Mouse (Mus musculus) forebrain, embryonic 10.5 days (tissue): ENCODE measurements around the gene Man1a. TPM values are rescaled to one million over a fixed set of nuclear protein-coding genes. Genes with fewer than 3 reads are reported as not detected.
A peak's percentile ranks its signal among the peaks of the same experiment; 100 is the strongest.

Source experiments
- DNase-seq: peaks from one replicate; pipeline ENCODE4 v3.0.0-alpha.2; 2017; ENCODE audit warnings: low spot score; ENCODE audit errors: extremely low spot score
- H3K27ac ChIP-seq: fragments of 300-500 bp; sonication (generic); 2 replicates; pipeline ENCODE4 v1.5.1; 2016; ENCODE audit warnings: mild to moderate bottlenecking
- H3K27me3 ChIP-seq: fragments of 300-500 bp; sonication (generic); 2 replicates; pipeline ENCODE4 v1.6.1; 2016; ENCODE audit warnings: mild to moderate bottlenecking; ENCODE audit not compliant: poor library complexity, severe bottlenecking
- H3K36me3 ChIP-seq: fragments of 300-500 bp; sonication (generic); replicated peaks from 2 replicates; pipeline ENCODE4 v1.6.1; 2016; ENCODE audit warnings: mild to moderate bottlenecking, moderate library complexity
- H3K4me1 ChIP-seq: fragments of 300-500 bp; sonication (generic); 2 replicates; pipeline ENCODE4 v1.6.1; 2016
- H3K4me3 ChIP-seq: fragments of 300-500 bp; sonication (generic); 2 replicates; pipeline ENCODE4 v1.5.1; 2016; ENCODE audit warnings: mild to moderate bottlenecking, moderate library complexity
- H3K9me3 ChIP-seq: fragments of 300-500 bp; sonication (generic); 2 replicates; pipeline ENCODE4 v1.6.1; 2016; ENCODE audit warnings: mild to moderate bottlenecking, moderate library complexity
- WGBS: fragments of 180-500 bp; shearing (Covaris S2); methylation state at CpG from one replicate; pipeline ENCODE4 v1.1.7; 2016; 5-methylcytosine and 5-hydroxymethylcytosine counted together
- polyA plus RNA-seq: library from polyadenylated mRNA; unstranded; fragments of >200 nt; fragmentation: Nextera tagmentation; extraction: Ambion mirVana; gene quantifications from 2 replicates; pipeline ENCODE4 v1.2.1, GENCODE M21; 2016

Man1a gene
- polyA plus RNA-seq, result 0.74 and 1.1 TPM in 2 replicates

DNA sequence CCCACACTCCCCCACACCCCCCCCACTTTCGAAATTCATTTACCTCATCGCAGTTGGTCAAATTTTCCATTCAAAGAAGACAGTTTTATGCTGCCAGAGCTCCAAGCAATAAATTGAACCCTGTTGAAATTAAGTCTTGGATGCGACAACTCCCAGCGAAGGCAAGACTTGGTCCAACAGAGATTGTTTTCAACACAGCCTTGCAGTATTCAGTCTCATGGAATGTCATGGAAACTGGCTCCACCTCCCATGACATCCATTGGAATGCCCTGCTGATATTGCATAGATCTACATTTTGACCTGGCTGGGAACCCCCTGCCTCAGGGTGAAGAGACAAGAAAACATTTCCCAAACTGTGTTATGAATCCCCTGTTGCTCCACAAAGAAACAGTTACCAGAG lies at the start of gene Man1a:
Man1a (minus strand) TSS at position 190 of the 400 bp plus-strand sequence.
- Histone ChIP-seq H3K4me3 (peak within 1 kb of the TSS; percentile 70), H3K27ac (peak within 1 kb of the TSS; percentile 65), H3K36me3 (no peaks in the 10 kb centered on the region), H3K4me1 (peaks cover 27% of the 10 kb centered on the region), H3K27me3 (peaks cover 40% of the 10 kb centered on the region), H3K9me3 (no peaks in the 10 kb centered on the region)
- no peak for DNase-seq
- 15% methylated on average over 4 of the region's 4 CpGs for WGBS

GRCm38 (mm10) chr10:54121816-54122215 lies 45.4 kb upstream of the Man1a start:
- WGBS, result 90% methylated on average over 4 of the region's 4 CpGs
- no peaks in the 10 kb centered on the region for H3K27me3 ChIP-seq
- DNase-seq, result no peak
- no peaks in the 10 kb centered on the region for H3K4me1 ChIP-seq
- no peak overlapping the region for H3K27ac ChIP-seq
- H3K9me3 ChIP-seq, result no peaks in the 10 kb centered on the region
- no peaks in the 10 kb centered on the region for H3K36me3 ChIP-seq
- no peak overlapping the region for H3K4me3 ChIP-seq

DNA sequence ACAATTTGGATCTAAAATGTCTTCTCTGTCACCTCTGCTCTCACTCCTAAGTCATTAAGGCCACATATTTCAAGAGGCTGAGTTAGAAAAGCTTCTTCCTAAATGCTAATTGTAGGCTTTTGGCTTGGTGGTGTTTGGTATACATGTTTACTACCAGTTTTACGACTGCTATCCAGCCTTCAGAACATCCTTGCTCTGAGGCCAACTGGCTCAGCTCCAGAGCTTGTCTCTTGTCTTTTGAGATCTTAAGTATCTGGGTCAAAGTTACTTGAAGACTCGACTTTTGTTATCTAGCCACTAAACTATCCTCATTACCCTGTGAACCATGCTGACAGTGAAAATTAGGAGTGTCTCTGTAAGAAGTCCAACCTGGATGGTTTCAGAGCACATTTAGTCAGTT lies 44.0 kb upstream of the Man1a start:
- Histone ChIP-seq H3K9me3 (no peaks in the 10 kb centered on the region), H3K27me3 (no peaks in the 10 kb centered on the region), H3K36me3 (no peaks in the 10 kb centered on the region), H3K4me1 (no peaks in the 10 kb centered on the region), H3K4me3 (no peak overlapping the region), H3K27ac (no peak overlapping the region)
- WGBS, result 88% methylated on average over 2 of the region's 2 CpGs
- no peak for DNase-seq

- H3K27ac ChIP-seq, result no peak overlapping the region
- no peaks in the 10 kb centered on the region for H3K9me3 ChIP-seq
- no peaks in the 10 kb centered on the region for H3K27me3 ChIP-seq
- no peaks in the 10 kb centered on the region for H3K36me3 ChIP-seq
- DNase-seq, result no peak
- H3K4me1 ChIP-seq, result no peaks in the 10 kb centered on the region
- WGBS, result 83% methylated on average over 2 of the region's 2 CpGs
- H3K4me3 ChIP-seq, result no peak overlapping the region
Measured at GRCm38 (mm10) chr10:54119303-54119702, 42.9 kb upstream of the Man1a start.

GRCm38 (mm10) chr10:54118223-54118912 lies 42.0 kb upstream of the Man1a start:
- 80% methylated on average over 4 of the region's 4 CpGs for WGBS
- DNase-seq, result no peak

GRCm38 (mm10) chr10:54117763-54118162 lies 41.4 kb upstream of the Man1a start:
- no peak for DNase-seq
- no peaks in the 10 kb centered on the region for H3K27me3 ChIP-seq
- 80% methylated on average over 4 of the region's 4 CpGs for WGBS
- no peaks in the 10 kb centered on the region for H3K9me3 ChIP-seq
- no peaks in the 10 kb centered on the region for H3K36me3 ChIP-seq
- no peak overlapping the region for H3K27ac ChIP-seq
- H3K4me3 ChIP-seq, result no peak overlapping the region
- H3K4me1 ChIP-seq, result no peaks in the 10 kb centered on the region

More at GRCm38 (mm10) chr10:54118223-54118912, 42.0 kb upstream of the Man1a start:
- no peaks in the 10 kb centered on the region for H3K27me3 ChIP-seq
- no peaks in the 10 kb centered on the region for H3K4me1 ChIP-seq
- H3K36me3 ChIP-seq, result no peaks in the 10 kb centered on the region
- H3K9me3 ChIP-seq, result no peaks in the 10 kb centered on the region
- no peak overlapping the region for H3K27ac ChIP-seq
- H3K4me3 ChIP-seq, result no peak overlapping the region

DNA sequence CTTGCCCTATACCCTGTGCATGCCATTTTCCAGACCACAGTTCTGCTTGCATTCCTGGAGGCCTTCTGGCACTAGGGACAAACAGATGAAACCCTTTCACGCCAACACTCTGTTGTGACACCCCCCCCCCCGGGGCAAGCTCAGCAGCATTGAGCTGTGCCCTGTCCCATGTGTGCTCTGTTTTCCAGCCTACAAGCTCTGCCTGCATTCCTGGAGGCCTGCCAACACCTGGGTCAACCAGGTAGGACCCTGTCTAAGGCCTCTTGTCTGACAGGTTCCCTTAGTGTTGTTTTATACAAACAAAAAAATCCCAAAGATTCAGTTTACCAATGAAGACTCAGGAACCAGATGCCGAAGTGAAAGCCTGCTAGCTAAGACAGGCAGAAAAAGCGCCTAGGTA lies 27.3 kb upstream of the Man1a start:
- no peak overlapping the region for H3K27ac ChIP-seq
- H3K27me3 ChIP-seq, result no peaks in the 10 kb centered on the region
- no peak overlapping the region for H3K4me3 ChIP-seq
- no peaks in the 10 kb centered on the region for H3K4me1 ChIP-seq
- 94% methylated on average over 4 of the region's 4 CpGs for WGBS
- no peaks in the 10 kb centered on the region for H3K9me3 ChIP-seq
- no peak for DNase-seq
- H3K36me3 ChIP-seq, result no peaks in the 10 kb centered on the region

DNA sequence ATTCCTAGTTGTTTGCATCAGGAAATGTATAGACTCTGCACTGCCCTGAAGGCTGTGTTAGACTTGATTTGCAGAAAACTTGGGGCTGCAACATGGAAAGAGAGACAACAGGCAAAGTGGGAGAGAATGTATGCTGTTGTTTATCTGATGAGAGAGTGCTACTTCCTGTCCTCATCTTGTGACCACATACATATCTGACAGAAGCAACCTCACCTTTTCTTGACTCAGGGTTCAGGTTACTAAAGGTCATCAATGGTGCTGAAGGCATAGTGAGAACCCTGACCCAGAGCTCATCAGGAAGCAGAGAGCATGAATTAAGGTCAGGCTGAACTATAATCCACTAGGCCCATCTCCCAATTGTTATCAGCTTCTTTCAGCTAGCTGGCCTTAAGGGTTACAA lies 15.7 kb upstream of the Man1a start:
- no peak for DNase-seq

GRCm38 (mm10) chr10:54089923-54090322 lies 13.5 kb upstream of the Man1a start:
- Histone ChIP-seq H3K36me3 (no peaks in the 10 kb centered on the region), H3K9me3 (no peaks in the 10 kb centered on the region), H3K4me3 (no peak overlapping the region), H3K27me3 (no peaks in the 10 kb centered on the region), H3K27ac (no peak overlapping the region), H3K4me1 (no peaks in the 10 kb centered on the region)
- DNase-seq, result no peak
- 92% methylated on average over 6 of the region's 6 CpGs for WGBS

More for the DNA sequence above, 15.7 kb upstream of the Man1a start:
- H3K4me3 ChIP-seq, result no peak overlapping the region
- no peaks in the 10 kb centered on the region for H3K27me3 ChIP-seq
- H3K9me3 ChIP-seq, result no peaks in the 10 kb centered on the region
- H3K27ac ChIP-seq, result no peak overlapping the region
- H3K36me3 ChIP-seq, result no peaks in the 10 kb centered on the region
- no peaks in the 10 kb centered on the region for H3K4me1 ChIP-seq

DNA sequence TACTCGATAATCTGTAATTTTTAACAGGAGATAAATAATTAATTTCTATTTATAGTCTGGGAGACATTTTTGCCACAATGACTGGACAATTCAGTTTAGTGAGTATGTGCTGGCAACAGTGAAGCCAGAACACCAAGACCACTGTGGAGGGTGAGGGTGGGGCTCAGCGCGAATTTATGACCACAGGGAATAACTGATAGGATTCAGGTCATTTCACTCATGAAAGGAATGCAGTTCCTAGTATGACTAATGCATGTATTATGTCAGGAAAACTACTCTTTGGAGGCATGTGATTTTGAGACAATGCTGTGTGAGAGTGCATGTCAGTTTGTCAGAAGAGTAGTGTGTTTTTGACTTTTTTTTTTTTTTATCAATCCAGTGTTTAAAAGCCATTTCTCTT lies 10.9 kb upstream of the Man1a start:
- no peaks in the 10 kb centered on the region for H3K36me3 ChIP-seq

DNA sequence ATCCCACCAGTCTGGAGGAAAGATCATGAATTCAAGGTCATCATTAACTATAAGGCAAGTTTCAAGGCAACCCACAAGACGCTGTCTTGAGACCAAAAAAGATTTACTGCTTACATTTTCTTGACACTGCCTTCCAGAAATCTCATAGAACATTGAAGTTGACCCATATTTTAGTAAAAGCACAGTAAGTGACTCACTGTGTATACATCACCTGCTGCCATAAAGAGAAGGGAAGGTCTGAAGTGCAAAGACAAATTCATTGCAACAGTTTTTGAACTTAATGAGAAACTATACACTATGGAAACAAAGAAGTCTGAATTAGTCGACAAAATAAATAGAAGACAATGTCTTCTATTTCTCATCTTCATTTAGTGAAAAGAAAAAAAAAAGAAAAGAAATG lies 8.7 kb upstream of the Man1a start:
- Histone ChIP-seq H3K27me3 (no peaks in the 10 kb centered on the region), H3K36me3 (no peaks in the 10 kb centered on the region), H3K4me3 (no peak overlapping the region), H3K27ac (no peak overlapping the region), H3K9me3 (no peaks in the 10 kb centered on the region), H3K4me1 (no peaks in the 10 kb centered on the region)
- DNase-seq, result no peak
- WGBS, result 87% methylated on average over 2 of the region's 2 CpGs

More for the DNA sequence above, 10.9 kb upstream of the Man1a start:
- no peak overlapping the region for H3K27ac ChIP-seq
- 88% methylated on average over 3 of the region's 3 CpGs for WGBS
- no peak overlapping the region for H3K4me3 ChIP-seq
- H3K27me3 ChIP-seq, result no peaks in the 10 kb centered on the region
- H3K9me3 ChIP-seq, result no peaks in the 10 kb centered on the region
- no peak for DNase-seq
- H3K4me1 ChIP-seq, result no peaks in the 10 kb centered on the region

- no peaks in the 10 kb centered on the region for H3K36me3 ChIP-seq
- WGBS, result 66% methylated on average over 3 of the region's 3 CpGs
- H3K9me3 ChIP-seq, result no peaks in the 10 kb centered on the region
- no peak overlapping the region for H3K4me3 ChIP-seq
- no peak for DNase-seq
- no peak overlapping the region for H3K27ac ChIP-seq
- H3K4me1 ChIP-seq, result peaks cover 27% of the 10 kb centered on the region
- peaks cover 40% of the 10 kb centered on the region for H3K27me3 ChIP-seq
Measured at GRCm38 (mm10) chr10:54077005-54077404, 596 bp upstream of the Man1a start.

DNA sequence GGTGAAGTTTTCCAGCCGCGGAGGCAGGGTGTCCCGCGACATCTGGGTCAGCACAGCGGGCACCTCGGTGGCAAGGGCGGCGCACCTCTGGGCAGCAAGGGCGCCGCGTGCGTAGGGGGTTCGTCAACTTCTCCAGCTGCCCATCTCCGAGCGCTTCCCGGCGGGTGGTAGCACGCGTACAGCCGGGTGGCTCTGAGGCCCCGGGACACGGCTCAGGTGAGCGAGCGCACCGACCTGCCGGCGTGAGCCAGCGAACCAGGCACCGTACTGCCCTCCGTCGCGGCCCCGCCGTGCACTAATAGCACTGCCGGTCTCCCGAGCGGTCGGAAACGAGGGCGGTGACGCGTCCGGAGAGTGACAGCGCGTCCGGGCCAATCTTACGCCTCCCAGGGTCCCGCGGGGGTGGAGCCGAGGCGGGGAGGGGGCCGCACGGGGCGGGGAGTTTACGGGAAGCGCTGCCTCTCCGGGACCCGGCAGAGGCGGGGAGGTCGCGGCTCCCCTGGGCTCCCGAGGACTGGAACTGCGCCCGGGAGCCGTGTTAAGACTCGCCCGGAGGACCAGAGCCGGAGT lies 883 bp downstream of the Man1a start:
- no peaks in the 10 kb centered on the region for H3K36me3 ChIP-seq
- WGBS, result under 1% methylated on average over 68 of the region's 68 CpGs
- H3K4me1 ChIP-seq, result peaks cover 27% of the 10 kb centered on the region

More for the DNA sequence above, 883 bp downstream of the Man1a start:
- H3K4me3 ChIP-seq, result peak overlapping the region; percentile 70
- H3K27me3 ChIP-seq, result peaks cover 40% of the 10 kb centered on the region
- no peaks in the 10 kb centered on the region for H3K9me3 ChIP-seq
- DNase-seq, result peak; percentile 90
- H3K27ac ChIP-seq, result peak overlapping the region; percentile 65
